Mouse (Mus musculus): ENCODE data around the gene Gch1. TPM values are rescaled to one million over a fixed set of nuclear protein-coding genes. Genes with fewer than 3 reads are reported as not detected.
"Not testable (repeated sequence)": the region's sequence is repeated elsewhere in the genome, so short reads cannot be mapped to it uniquely, and the experiment has no call there.

Gene Gch1
- total RNA-seq, 2 experiments from 2014 or later = 1.3 to 2.1 TPM

DNA sequence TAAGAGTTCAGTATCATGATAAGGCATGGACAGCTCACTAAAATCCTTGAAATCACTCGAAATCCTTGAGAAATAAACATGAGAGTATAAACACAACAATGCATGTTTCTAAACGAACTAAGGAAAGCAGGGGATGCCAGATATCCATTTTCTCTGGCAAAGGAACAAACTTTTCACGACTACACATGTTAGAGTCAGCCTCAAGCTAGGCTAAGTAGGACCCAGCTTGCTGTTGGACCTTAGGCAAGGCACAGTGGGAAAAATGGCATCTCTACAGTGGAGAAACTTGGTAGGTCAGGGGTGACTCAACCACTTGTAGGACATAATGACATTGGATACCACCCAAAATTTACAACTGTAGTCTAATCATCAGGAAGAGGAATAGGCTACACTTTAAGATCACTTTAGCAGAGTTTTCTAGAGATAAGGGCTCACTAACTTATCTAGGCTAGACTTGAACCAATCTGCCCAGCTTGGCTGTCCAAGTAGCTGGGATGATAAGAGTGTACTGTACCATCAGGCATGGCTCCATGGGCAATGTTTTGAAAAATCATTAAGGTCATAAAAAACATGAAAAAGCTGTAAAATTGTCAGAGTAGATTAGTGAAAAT, 18.6 kb downstream of the Gch1 start:
- no peak for DNase-seq (ENCODE audit: low spot score in 2 of 2)

DNA sequence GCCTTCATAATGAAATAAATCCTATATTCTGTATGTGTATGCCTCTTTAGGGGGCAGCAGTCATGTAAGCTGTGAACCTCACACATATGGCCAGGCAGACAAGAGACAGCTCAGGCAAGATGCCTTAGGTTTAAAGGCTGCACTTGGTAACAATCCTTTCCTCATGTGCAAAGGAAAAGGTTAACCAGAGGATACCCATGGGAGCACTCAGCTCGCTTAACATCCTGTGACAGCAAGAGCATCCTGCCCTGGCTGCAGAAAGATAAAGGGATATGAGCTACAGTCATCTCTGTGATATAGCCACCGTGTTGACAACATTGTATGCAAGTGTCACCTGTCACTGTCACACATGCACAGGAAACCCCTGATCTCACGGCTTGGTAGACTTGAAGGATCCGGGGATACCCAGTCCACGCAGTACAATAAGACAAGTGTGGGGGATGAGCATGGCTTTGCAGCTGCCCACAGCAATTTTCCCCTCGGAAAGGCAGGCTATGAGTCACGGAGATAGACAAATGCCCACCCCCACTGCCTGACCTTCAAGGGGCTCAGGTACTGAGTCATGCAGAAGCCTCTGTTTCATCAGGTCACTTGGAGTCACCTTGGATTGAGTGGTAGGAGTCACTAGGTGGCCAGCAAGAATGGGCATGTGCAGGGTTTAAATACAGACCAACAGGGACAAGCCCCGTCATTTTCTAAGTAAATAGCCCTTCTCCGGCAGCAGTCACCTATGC, 19.4 kb downstream of the Gch1 start:
- DNase-seq (ENCODE audit: low spot score in 2 of 2) = no peak

DNA sequence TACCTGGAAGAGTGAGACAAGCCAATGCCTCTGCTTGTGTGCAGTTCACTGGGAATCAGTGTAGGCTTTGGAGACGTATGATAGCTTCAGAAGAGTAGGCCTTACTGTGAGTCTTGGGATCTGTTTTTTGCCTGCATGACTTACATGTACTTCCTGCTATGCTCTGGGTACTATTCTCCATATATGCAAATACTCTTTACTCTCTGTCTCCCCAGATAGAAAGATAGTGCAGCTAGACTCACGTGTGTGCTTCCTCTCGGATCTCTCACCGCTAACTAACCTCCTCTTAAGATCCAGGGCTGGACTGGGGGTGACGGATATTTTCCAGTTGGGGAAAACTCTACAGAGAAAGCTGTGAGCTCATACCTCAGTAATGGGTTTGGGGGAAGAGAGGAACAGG, 23.5 kb downstream of the Gch1 start:
- DNase-seq (ENCODE audit: low spot score in 2 of 2) = no peak

DNA sequence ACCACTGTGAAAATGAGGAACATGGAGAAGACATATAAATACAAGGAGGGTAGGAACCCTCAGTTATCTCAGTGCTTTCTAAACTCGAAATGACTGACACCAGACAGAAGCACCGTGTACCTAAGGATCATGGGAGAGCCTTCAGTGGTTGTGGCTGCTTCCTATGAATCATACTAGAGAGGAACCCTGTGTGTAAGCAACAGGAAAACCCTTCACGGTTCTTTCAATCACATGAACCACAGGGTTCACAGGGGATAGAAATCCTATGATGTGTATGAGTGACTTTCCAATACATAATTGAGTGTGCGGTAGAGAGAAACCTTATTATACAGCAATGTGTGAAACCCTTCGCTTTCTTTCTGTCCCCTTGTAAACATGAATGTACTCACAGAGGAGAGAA, 24.1 kb downstream of the Gch1 start:
- no peak for DNase-seq (ENCODE audit: low spot score in 2 of 2)

GRCm38 (mm10) chr14:47161921-47162427, 27.2 kb downstream of the Gch1 start:
- no peak for DNase-seq (ENCODE audit: low spot score in 2 of 2)

GRCm38 (mm10) chr14:47160051-47160640, 29.1 kb downstream of the Gch1 start:
- no peak for DNase-seq (ENCODE audit: low spot score in 2 of 2)

GRCm38 (mm10) chr14:47154303-47154702, 34.9 kb downstream of the Gch1 start:
- no peak for DNase-seq (ENCODE audit: low spot score in 2 of 2)

GRCm38 (mm10) chr14:47151306-47151705, 37.9 kb downstream of the Gch1 start:
- DNase-seq (ENCODE audit: low spot score in 2 of 2) = peak; percentile 9 to 64

DNA sequence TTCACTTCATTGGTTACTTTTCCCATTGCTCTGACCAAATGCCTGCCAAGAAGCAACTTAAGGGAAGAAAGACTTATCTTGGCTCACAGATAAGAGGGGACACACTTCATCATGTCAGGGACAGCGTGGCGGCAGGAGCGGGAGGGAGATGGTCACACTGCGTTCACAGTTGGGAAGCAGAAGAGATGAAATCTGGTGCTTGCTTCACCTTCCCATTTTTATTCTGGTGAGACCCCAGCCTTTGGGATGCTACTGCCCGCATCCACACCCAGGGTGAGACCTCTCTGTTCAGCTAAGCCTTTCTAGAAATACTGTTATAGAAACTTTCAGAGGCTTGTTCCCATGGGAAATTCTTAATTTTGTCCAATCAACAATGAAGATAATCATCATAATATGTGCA, 44.9 kb downstream of the Gch1 start:
- no peak for DNase-seq (ENCODE audit: low spot score in 2 of 2)

DNA sequence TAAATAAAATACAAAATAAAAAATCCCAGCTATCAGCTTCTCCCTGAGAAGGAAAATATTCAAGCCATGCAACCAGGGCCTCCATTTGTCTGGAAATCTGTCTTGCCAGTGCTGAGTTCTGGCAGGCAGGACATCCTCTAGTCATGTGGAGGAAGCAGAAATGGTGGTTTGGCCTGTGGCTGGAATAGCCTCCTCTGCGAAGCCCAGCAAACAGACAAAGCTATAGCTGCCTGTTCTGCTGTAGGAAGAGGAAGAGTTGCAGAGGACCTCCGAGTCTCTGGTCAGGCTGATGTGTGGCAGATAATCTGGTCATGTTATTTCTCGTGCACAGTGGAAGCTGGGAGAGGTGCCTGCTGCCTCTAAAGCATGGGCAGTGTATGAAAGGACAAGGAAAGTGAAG, 50.4 kb downstream of the Gch1 start:
- DNase-seq (ENCODE audit: low spot score in 2 of 2) = no peak

DNA sequence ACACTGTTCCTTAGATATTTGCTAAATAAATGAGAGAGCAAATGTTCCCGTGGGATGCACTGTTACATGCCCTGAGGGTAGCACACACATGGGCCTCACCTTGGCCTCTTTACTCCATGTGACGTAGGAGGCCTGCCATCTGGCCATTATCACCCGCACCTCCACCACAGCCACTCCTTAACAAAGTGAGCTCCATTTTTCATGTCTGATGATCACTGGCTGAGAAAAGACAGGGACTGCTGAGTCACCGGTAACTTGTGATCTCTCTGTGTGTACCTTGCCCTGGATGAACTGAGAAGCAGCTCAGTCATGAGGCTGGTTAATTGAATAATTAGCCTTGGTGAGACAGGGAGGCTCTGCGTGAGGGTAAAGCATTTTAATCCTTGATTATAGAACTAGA, 52.6 kb downstream of the Gch1 start:
- DNase-seq (ENCODE audit: low spot score in 2 of 2) = no peak

- DNase-seq (ENCODE audit: low spot score in 2 of 2) = no peak
Observed at GRCm38 (mm10) chr14:47133948-47134347, 55.3 kb downstream of the Gch1 start.

- DNase-seq (ENCODE audit: low spot score in 2 of 2) = no peak
Observed at GRCm38 (mm10) chr14:47127987-47128386, 61.2 kb downstream of the Gch1 start.

- no peak for DNase-seq (ENCODE audit: low spot score in 2 of 2)
Observed at GRCm38 (mm10) chr14:47117522-47117921, 71.7 kb downstream of the Gch1 start.

GRCm38 (mm10) chr14:47116062-47116762, 73.0 kb downstream of the Gch1 start:
- no peak for DNase-seq (ENCODE audit: low spot score in 2 of 2)

DNA sequence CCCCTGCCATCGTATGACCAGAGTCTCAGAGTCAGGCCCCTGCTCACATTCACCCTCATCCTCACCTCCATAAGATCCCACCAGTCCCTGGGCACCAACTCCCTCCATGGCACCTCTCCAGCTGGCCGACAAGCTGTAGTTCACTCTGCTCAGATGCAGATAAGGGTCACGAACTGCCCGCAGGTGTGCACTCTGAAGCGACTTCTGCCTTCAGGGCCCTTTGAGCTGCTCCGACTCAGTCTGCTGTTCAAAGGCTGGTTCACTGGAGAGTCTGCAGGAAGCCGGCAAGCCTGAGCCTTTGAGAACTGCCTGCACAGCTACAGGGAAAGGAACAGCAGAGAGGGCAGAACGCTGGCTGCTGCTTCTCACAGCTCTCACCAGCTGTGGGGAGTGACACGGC, 74.1 kb downstream of the Gch1 start:
- DNase-seq (ENCODE audit: low spot score in 2 of 2) = no peak

GRCm38 (mm10) chr14:47111341-47111740, 77.9 kb downstream of the Gch1 start:
- no peak for DNase-seq (ENCODE audit: low spot score in 2 of 2)

DNA sequence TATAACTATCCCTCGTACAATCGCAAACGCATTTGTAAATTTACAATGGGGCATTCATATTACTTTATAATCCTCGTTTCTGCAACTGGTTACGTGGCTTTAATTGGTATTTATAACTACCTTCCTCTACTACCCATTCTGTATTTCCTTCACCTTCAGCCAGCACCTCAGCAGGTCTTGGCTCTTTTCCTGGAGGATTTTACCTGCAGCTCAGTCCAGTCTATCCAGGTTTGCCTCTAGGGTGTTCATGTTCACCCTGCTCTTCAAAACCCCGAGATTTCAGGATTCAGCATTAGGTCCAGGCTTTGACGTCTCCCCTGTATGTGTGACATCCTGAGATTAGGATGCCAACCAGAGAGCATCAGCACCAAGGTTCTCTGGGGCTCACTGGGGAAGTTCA, 78.8 kb downstream of the Gch1 start:
- not testable (repeated sequence) for DNase-seq (ENCODE audit: low spot score in 2 of 2)

- no peak for DNase-seq (ENCODE audit: low spot score in 2 of 2)
Observed at GRCm38 (mm10) chr14:47107461-47107860, 81.8 kb downstream of the Gch1 start.

GRCm38 (mm10) chr14:47105755-47106154, 83.5 kb downstream of the Gch1 start:
- no peak for DNase-seq (ENCODE audit: low spot score in 2 of 2)

GRCm38 (mm10) chr14:47105174-47105557, 84.0 kb downstream of the Gch1 start:
- DNase-seq (ENCODE audit: low spot score in 2 of 2) = no peak

Data from layer of hippocampus, postnatal 14 days (tissue).